Mouse (Mus musculus) erythroblast, adult 5-6 weeks (primary cell): ENCODE results near the gene Atp2a2. TPM values are rescaled to one million over a fixed set of nuclear protein-coding genes. Genes with fewer than 3 reads are reported as not detected.

Source experiments
- ATAC-seq: replicated peaks from 2 replicates; pipeline ENCODE4 v1.8.0; 2016; ENCODE audit warnings: moderate number of reproducible peaks, mild to moderate bottlenecking, moderate TSS enrichment, inconsistent platforms; ENCODE audit not compliant: poor library complexity, low FRiP score, severe bottlenecking
- total RNA-seq, 2 experiments: library from RNA; stranded (forward) in 1 of 2; stranded (reverse) in 1 of 2; fragments of 150-400 nt in 1 of 2; fragments of 200-764, 138-1000 nt in 1 of 2; gene quantifications; 2 replicates each; pipeline versions ENCODE4 v1.2.3 to v1.2.4; 2015 to 2017; ENCODE audit warnings: low replicate concordance in 2 of 2

Gene Atp2a2
- total RNA-seq, 2 experiments from 2014 or later, result 20.2 to 38.8 TPM

GRCm38 (mm10) chr5:122520254-122521129, 18.5 kb upstream of the Atp2a2 start:
- no peak for ATAC-seq

GRCm38 (mm10) chr5:122519043-122519660, 17.1 kb upstream of the Atp2a2 start:
- no peak for ATAC-seq

- no peak for ATAC-seq
Observed at GRCm38 (mm10) chr5:122518247-122518646, 16.2 kb upstream of the Atp2a2 start.

GRCm38 (mm10) chr5:122516901-122517300, 14.9 kb upstream of the Atp2a2 start:
- no peak for ATAC-seq

- ATAC-seq, result no peak
Observed at GRCm38 (mm10) chr5:122516029-122516730, 14.2 kb upstream of the Atp2a2 start.

- ATAC-seq, result no peak
Observed at GRCm38 (mm10) chr5:122514127-122514521, 12.1 kb upstream of the Atp2a2 start.

- ATAC-seq, result no peak
Observed at GRCm38 (mm10) chr5:122513421-122514126, 11.5 kb upstream of the Atp2a2 start.

- no peak for ATAC-seq
Observed at GRCm38 (mm10) chr5:122512011-122512410, 10.0 kb upstream of the Atp2a2 start.

GRCm38 (mm10) chr5:122511405-122511804, 9.4 kb upstream of the Atp2a2 start:
- no peak for ATAC-seq

GRCm38 (mm10) chr5:122510651-122511157, 8.7 kb upstream of the Atp2a2 start:
- ATAC-seq, result no peak

GRCm38 (mm10) chr5:122509608-122510007, 7.6 kb upstream of the Atp2a2 start:
- no peak for ATAC-seq

GRCm38 (mm10) chr5:122508861-122509306, 6.9 kb upstream of the Atp2a2 start:
- no peak for ATAC-seq

GRCm38 (mm10) chr5:122507396-122507795, 5.4 kb upstream of the Atp2a2 start:
- ATAC-seq, result no peak

GRCm38 (mm10) chr5:122506462-122506861, 4.4 kb upstream of the Atp2a2 start:
- no peak for ATAC-seq

GRCm38 (mm10) chr5:122505554-122505953, 3.5 kb upstream of the Atp2a2 start:
- no peak for ATAC-seq

- ATAC-seq, result no peak
Observed at GRCm38 (mm10) chr5:122503760-122504119, 1.7 kb upstream of the Atp2a2 start.

- ATAC-seq, result no peak
Observed at GRCm38 (mm10) chr5:122503015-122503759, 1.2 kb upstream of the Atp2a2 start.

GRCm38 (mm10) chr5:122501101-122502076, 636 bp downstream of the Atp2a2 start:
- peak; percentile 57 for ATAC-seq
